Mouse (Mus musculus): ENCODE results near the gene Prpf40a.

- TF ChIP-seq CTCF (IDR thresholded peaks at IDR 0.05; ENCODE audit: borderline replicate concordance, extremely low read depth, insufficient read depth, insufficient read length) (no peak), POLR2A (IDR thresholded peaks at IDR 0.05; ENCODE audit: borderline replicate concordance, extremely low read depth, insufficient read depth, insufficient read length, poor library complexity, severe bottlenecking) (no peak)
These were observed 8.1 kb upstream of the Prpf40a start for GRCm38 (mm10) chr2:53199203-53199602.

Measured in brain, embryonic 14.5 days (tissue).